Mouse (Mus musculus) MEL (cell line): ENCODE measurements at regions not wholly inside any gene's neighbourhood (a gene's known extent, or its start where the extent isn't known, plus 50 kb on each side); places are given as distances from the start of the nearest gene placed in this dataset.

ENCODE experiments used
- CHD2 ChIP-seq: IDR thresholded peaks from 2 replicates; pipeline ENCODE4 v1.6.1; 2011; ENCODE audit warnings: low read length, improper control_type of control experiment
- CTCF ChIP-seq, 3 experiments: IDR thresholded peaks in 2 of 3; conservative IDR thresholded peaks in 1 of 3; 2 replicates each; pipeline ENCODE4 v1.5.1; 2011 to 2012; ENCODE audit warnings: low read length in 3 of 3, low read depth in 2 of 3, mild to moderate bottlenecking in 2 of 3, improper control_type of control experiment in 1 of 3, inconsistent platforms in 1 of 3, mixed read lengths in 1 of 3, moderate library complexity in 1 of 3; ENCODE audit not compliant: control insufficient read depth in 1 of 3, insufficient read depth in 1 of 3, poor library complexity in 1 of 3, severe bottlenecking in 1 of 3
- EP300 ChIP-seq, 2 experiments: IDR thresholded peaks; 2 replicates each; pipeline ENCODE4 v1.6.1; 2011; ENCODE audit warnings: improper control_type of control experiment in 2 of 2, low read length in 2 of 2, low read depth in 1 of 2, mild to moderate bottlenecking in 1 of 2
- JUND ChIP-seq: IDR thresholded peaks from 2 replicates; pipeline ENCODE4 v1.6.1; 2011; ENCODE audit warnings: low read depth, mild to moderate bottlenecking, improper control_type of control experiment, low read length
- MAZ ChIP-seq: IDR thresholded peaks from 2 replicates; pipeline ENCODE4 v1.6.1; 2012; ENCODE audit warnings: low read depth, mild to moderate bottlenecking, inconsistent platforms, low read length, improper control_type of control experiment
- POLR2A ChIP-seq, 2 experiments: IDR thresholded peaks; 2 replicates each; pipeline ENCODE4 v1.6.1; 2011 to 2012; ENCODE audit warnings: low read length in 2 of 2, mild to moderate bottlenecking in 2 of 2, control low read depth in 1 of 2, improper control_type of control experiment in 1 of 2, low read depth in 1 of 2, moderate library complexity in 1 of 2; ENCODE audit not compliant: control insufficient read depth in 1 of 2, insufficient read depth in 1 of 2, poor library complexity in 1 of 2

GRCm38 (mm10) chrX:110401660-110402059, 412.4 kb upstream of the Pou3f4 start:
- TF ChIP-seq CHD2 (no peak), POLR2A (IDR thresholded peaks at IDR 0.05; ENCODE audit: control insufficient read depth in 1 of 2, insufficient read depth in 1 of 2, low read depth in 1 of 2, low read length in 2 of 2, poor library complexity in 1 of 2) (no peak), CTCF (IDR thresholded peaks at IDR 0.05 in 2 of 3, conservative IDR thresholded peaks at IDR 0.05 in 1 of 3; ENCODE audit: control insufficient read depth in 1 of 3, insufficient read depth in 1 of 3, low read depth in 2 of 3, low read length in 3 of 3, poor library complexity in 1 of 3, severe bottlenecking in 1 of 3) (no peak), EP300 (IDR thresholded peaks at IDR 0.05; ENCODE audit: low read depth in 1 of 2, low read length in 2 of 2) (peak in 1 of 2 experiments; percentile 67; a peak in 1 of 4 replicates), MAZ (no peak), JUND (no peak)
